Mouse (Mus musculus) embryonic facial prominence, embryonic 14.5 days (tissue): ENCODE data around the gene U2af1. TPM values are rescaled to one million over a fixed set of nuclear protein-coding genes. Genes with fewer than 3 reads are reported as not detected.
A peak's percentile ranks its signal among the peaks of the same experiment; 100 is the strongest.
"Not testable (repeated sequence)": the region's sequence is repeated elsewhere in the genome, so short reads cannot be mapped to it uniquely, and the experiment has no call there.

Experiments used
- ATAC-seq: fragments of 200-750 bp; cut with Nextera tagmentation; 2 replicates; pipeline ENCODE4 v1.8.0; 2017; ENCODE audit warnings: low read depth, moderate number of reproducible peaks, moderate TSS enrichment
- DNase-seq: peaks from one replicate; pipeline ENCODE4 v3.0.0-alpha.2; 2015; ENCODE audit warnings: low spot score
- H3K27ac ChIP-seq: fragments of 300-500 bp; sonication (generic); replicated peaks from 2 replicates; pipeline ENCODE4 v1.5.1; 2014; ENCODE audit warnings: low read depth, mild to moderate bottlenecking, low read length, moderate library complexity
- H3K27me3 ChIP-seq: fragments of 300-500 bp; sonication (generic); replicated peaks from 2 replicates; pipeline ENCODE4 v1.6.1; 2014; ENCODE audit warnings: low read length; ENCODE audit not compliant: control insufficient read depth, insufficient read depth
- H3K36me3 ChIP-seq: fragments of 300-500 bp; sonication (generic); 2 replicates; pipeline ENCODE4 v1.6.1; 2014; ENCODE audit warnings: low read length, mixed read lengths; ENCODE audit not compliant: control insufficient read depth, insufficient read depth
- H3K4me1 ChIP-seq: fragments of 300-500 bp; sonication (generic); 2 replicates; pipeline ENCODE4 v1.6.1; 2014; ENCODE audit warnings: antibody characterized with exemption, low read length; ENCODE audit not compliant: control insufficient read depth, insufficient read depth
- H3K4me2 ChIP-seq: fragments of 300-500 bp; sonication (generic); 2 replicates; pipeline ENCODE4 v1.6.1; 2014; ENCODE audit warnings: low read depth, mild to moderate bottlenecking, low read length, moderate library complexity, mixed read lengths
- H3K4me3 ChIP-seq: fragments of 300-500 bp; sonication (generic); 2 replicates; pipeline ENCODE4 v1.5.1; 2014; ENCODE audit warnings: low read depth, mild to moderate bottlenecking, low read length
- H3K9ac ChIP-seq: fragments of 300-500 bp; sonication (generic); 2 replicates; pipeline ENCODE4 v1.6.1; 2014; ENCODE audit warnings: low read depth, mild to moderate bottlenecking, low read length, moderate library complexity, mixed read lengths
- H3K9me3 ChIP-seq: fragments of 300-500 bp; sonication (generic); 2 replicates; pipeline ENCODE4 v1.6.1; 2016; ENCODE audit warnings: low read length; ENCODE audit not compliant: control insufficient read depth
- WGBS: fragments of 180-500 bp; shearing (Covaris S2); extraction: QIAGEN DNeasy Blood & Tissue Kit; methylation state at CpG from one replicate; pipeline ENCODE4 v1.1.7; 2014; 5-methylcytosine and 5-hydroxymethylcytosine counted together
- polyA plus RNA-seq: library from polyadenylated mRNA; unstranded; fragments of >200 nt; fragmentation: Nextera tagmentation; extraction: Ambion mirVana; gene quantifications from 2 replicates; pipeline ENCODE4 v1.2.1, GENCODE M21; 2014

Gene U2af1
- polyA plus RNA-seq, 1 experiment from 2014 or later: 134 TPM

GRCm38 (mm10) chr17:31623101-31623500 lies 35.6 kb downstream of the U2af1 start:
- ATAC-seq: no peak
- H3K27ac ChIP-seq: no peak overlapping the region
- 95% methylated on average over 4 of the region's 4 CpGs for WGBS

GRCm38 (mm10) chr17:31613086-31613755 lies 45.5 kb downstream of the U2af1 start:
- WGBS: 70% methylated on average over 4 of the region's 4 CpGs
- H3K4me3 ChIP-seq: no peak overlapping the region
- no peak overlapping the region for H3K9ac ChIP-seq
- no peaks in the 10 kb centered on the region for H3K4me1 ChIP-seq
- H3K4me2 ChIP-seq: no peak overlapping the region
- no peaks in the 10 kb centered on the region for H3K27me3 ChIP-seq
- no peaks in the 10 kb centered on the region for H3K36me3 ChIP-seq
- ATAC-seq: no peak
- DNase-seq: peak; percentile 39
- no peaks in the 10 kb centered on the region for H3K9me3 ChIP-seq
- no peak overlapping the region for H3K27ac ChIP-seq

More at GRCm38 (mm10) chr17:31623101-31623500, 35.6 kb downstream of the U2af1 start:
- Histone ChIP-seq H3K36me3 (no peaks in the 10 kb centered on the region), H3K4me1 (no peaks in the 10 kb centered on the region), H3K27me3 (no peaks in the 10 kb centered on the region), H3K9ac (no peak overlapping the region), H3K9me3 (no peaks in the 10 kb centered on the region), H3K4me2 (no peak overlapping the region), H3K4me3 (no peak overlapping the region)
- no peak for DNase-seq

GRCm38 (mm10) chr17:31609895-31610294 lies 48.8 kb downstream of the U2af1 start:
- no peaks in the 10 kb centered on the region for H3K4me1 ChIP-seq
- H3K36me3 ChIP-seq: peaks cover 4% of the 10 kb centered on the region
- DNase-seq (no peak), ATAC-seq (no peak)
- H3K9me3 ChIP-seq: no peaks in the 10 kb centered on the region
- no peak overlapping the region for H3K27ac ChIP-seq
- no peaks in the 10 kb centered on the region for H3K27me3 ChIP-seq
- 88% methylated on average over 3 of the region's 3 CpGs for WGBS
- H3K9ac ChIP-seq: no peak overlapping the region
- no peak overlapping the region for H3K4me2 ChIP-seq
- H3K4me3 ChIP-seq: no peak overlapping the region

- not testable (repeated sequence) for H3K4me1 ChIP-seq, DNase-seq, H3K4me2 ChIP-seq, H3K4me3 ChIP-seq, H3K9ac ChIP-seq, H3K27me3 ChIP-seq, H3K9me3 ChIP-seq, ATAC-seq, H3K27ac ChIP-seq
- WGBS: 97% methylated on average over 3 of the region's 3 CpGs
- peaks cover 10% of the 10 kb centered on the region for H3K36me3 ChIP-seq
These were observed 49.5 kb downstream of the U2af1 start for GRCm38 (mm10) chr17:31609173-31609572.

- no peaks in the 10 kb centered on the region for H3K27me3 ChIP-seq
- H3K36me3 ChIP-seq: peaks cover 28% of the 10 kb centered on the region
- no peak overlapping the region for H3K9ac ChIP-seq
- H3K4me1 ChIP-seq: no peaks in the 10 kb centered on the region
- no peak overlapping the region for H3K4me3 ChIP-seq
- H3K4me2 ChIP-seq: no peak overlapping the region
- no peak overlapping the region for H3K27ac ChIP-seq
- WGBS: 79% methylated on average over 8 of the region's 8 CpGs
- DNase-seq (no peak), ATAC-seq (no peak)
- H3K9me3 ChIP-seq: no peaks in the 10 kb centered on the region
These were observed 51.3 kb downstream of the U2af1 start for GRCm38 (mm10) chr17:31607256-31607951.

- WGBS: 81% methylated on average over 7 of the region's 7 CpGs
- DNase-seq (no peak), ATAC-seq (no peak)
- Histone ChIP-seq H3K4me3 (no peak overlapping the region), H3K27me3 (no peaks in the 10 kb centered on the region), H3K9ac (no peak overlapping the region), H3K9me3 (no peaks in the 10 kb centered on the region), H3K36me3 (peaks cover 34% of the 10 kb centered on the region), H3K4me2 (no peak overlapping the region), H3K27ac (no peak overlapping the region), H3K4me1 (no peaks in the 10 kb centered on the region)
These were observed 52.3 kb downstream of the U2af1 start for GRCm38 (mm10) chr17:31606424-31606823.

GRCm38 (mm10) chr17:31598593-31598992 lies 60.1 kb downstream of the U2af1 start:
- WGBS: 80% methylated on average over 8 of the region's 8 CpGs
- no peak for DNase-seq
- Histone ChIP-seq H3K36me3 (peaks cover 64% of the 10 kb centered on the region), H3K9me3 (no peaks in the 10 kb centered on the region), H3K27me3 (no peaks in the 10 kb centered on the region), H3K4me2 (no peak overlapping the region), H3K27ac (no peak overlapping the region), H3K4me1 (no peaks in the 10 kb centered on the region), H3K4me3 (no peak overlapping the region), H3K9ac (no peak overlapping the region)
- no peak for ATAC-seq

- peaks cover 64% of the 10 kb centered on the region for H3K36me3 ChIP-seq
- H3K4me3 ChIP-seq: no peak overlapping the region
- DNase-seq: no peak
These were observed 60.7 kb downstream of the U2af1 start for GRCm38 (mm10) chr17:31597957-31598356.

More at GRCm38 (mm10) chr17:31597957-31598356, 60.7 kb downstream of the U2af1 start:
- no peaks in the 10 kb centered on the region for H3K9me3 ChIP-seq
- no peak overlapping the region for H3K27ac ChIP-seq
- 86% methylated on average over 9 of the region's 9 CpGs for WGBS
- H3K4me1 ChIP-seq: no peaks in the 10 kb centered on the region
- H3K4me2 ChIP-seq: no peak overlapping the region
- ATAC-seq: no peak
- no peaks in the 10 kb centered on the region for H3K27me3 ChIP-seq
- H3K9ac ChIP-seq: no peak overlapping the region
